Mouse (Mus musculus) hindbrain, embryonic 16.5 days (tissue): ENCODE data around the gene Vangl1. TPM values are rescaled to one million over a fixed set of nuclear protein-coding genes. Genes with fewer than 3 reads are reported as not detected.

Experiments used
- ATAC-seq: fragments of 200-750 bp; cut with Nextera tagmentation; 2 replicates; pipeline ENCODE4 v1.8.0; 2017; ENCODE audit warnings: moderate TSS enrichment, moderate library complexity
- H3K27ac ChIP-seq: fragments of 300-500 bp; sonication (generic); 2 replicates; pipeline ENCODE4 v1.5.1; 2014; ENCODE audit warnings: low read depth, mild to moderate bottlenecking, control low read depth, low read length, moderate library complexity
- H3K27me3 ChIP-seq: fragments of 300-500 bp; sonication (generic); replicated peaks from 2 replicates; pipeline ENCODE4 v1.6.1; 2014; ENCODE audit warnings: low read length; ENCODE audit not compliant: control insufficient read depth, insufficient read depth
- H3K36me3 ChIP-seq: fragments of 300-500 bp; sonication (generic); 2 replicates; pipeline ENCODE4 v1.6.1; 2014; ENCODE audit warnings: mild to moderate bottlenecking, low read length, moderate library complexity, mixed read lengths; ENCODE audit not compliant: control insufficient read depth, insufficient read depth
- H3K4me1 ChIP-seq: fragments of 300-500 bp; sonication (generic); 2 replicates; pipeline ENCODE4 v1.6.1; 2014; ENCODE audit warnings: low read depth, low read length; ENCODE audit not compliant: control insufficient read depth, insufficient read depth
- H3K4me2 ChIP-seq: fragments of 300-500 bp; sonication (generic); 2 replicates; pipeline ENCODE4 v1.6.1; 2014; ENCODE audit warnings: mild to moderate bottlenecking, low read length, control low read depth, moderate library complexity
- H3K4me3 ChIP-seq: fragments of 300-500 bp; sonication (generic); 2 replicates; pipeline ENCODE4 v1.5.1; 2014; ENCODE audit warnings: mild to moderate bottlenecking, low read length, control low read depth, moderate library complexity
- H3K9ac ChIP-seq: fragments of 300-500 bp; sonication (generic); 2 replicates; pipeline ENCODE4 v1.6.1; 2014; ENCODE audit warnings: low read depth, mild to moderate bottlenecking, control low read depth, low read length, moderate library complexity
- H3K9me3 ChIP-seq: fragments of 300-500 bp; sonication (generic); 2 replicates; pipeline ENCODE4 v1.6.1; 2014; ENCODE audit warnings: mild to moderate bottlenecking, low read length, moderate library complexity; ENCODE audit not compliant: control insufficient read depth
- WGBS: fragments of 180-500 bp; shearing (Covaris S2); extraction: QIAGEN DNeasy Blood & Tissue Kit; methylation state at CpG from one replicate; pipeline ENCODE4 v1.1.7; 2014; 5-methylcytosine and 5-hydroxymethylcytosine counted together
- polyA plus RNA-seq: library from polyadenylated mRNA; unstranded; fragments of >200 nt; fragmentation: Nextera tagmentation; extraction: Ambion mirVana; gene quantifications from 2 replicates; pipeline ENCODE4 v1.2.1, GENCODE M21; 2015

Gene Vangl1
- polyA plus RNA-seq, 1 experiment from 2014 or later = 7.9 TPM

- H3K36me3 ChIP-seq = no peaks in the 10 kb centered on the region
- no peaks in the 10 kb centered on the region for H3K9me3 ChIP-seq
- no peak overlapping the region for H3K4me3 ChIP-seq
- no peak overlapping the region for H3K4me2 ChIP-seq
- H3K27ac ChIP-seq = no peak overlapping the region
- H3K4me1 ChIP-seq = no peaks in the 10 kb centered on the region
- 63% methylated on average over 7 of the region's 7 CpGs for WGBS
- H3K9ac ChIP-seq = no peak overlapping the region
- H3K27me3 ChIP-seq = no peaks in the 10 kb centered on the region
- peak; percentile 74 for ATAC-seq
These were observed 92.4 kb downstream of the Vangl1 start for GRCm38 (mm10) chr3:102111979-102112599.

- no peaks in the 10 kb centered on the region for H3K36me3 ChIP-seq
- no peaks in the 10 kb centered on the region for H3K27me3 ChIP-seq
- ATAC-seq = no peak; the same call in 1 of the 2 replicates
- no peaks in the 10 kb centered on the region for H3K4me1 ChIP-seq
- H3K4me2 ChIP-seq = no peak overlapping the region
- H3K4me3 ChIP-seq = no peak overlapping the region
- WGBS = 45% methylated on average over 3 of the region's 3 CpGs
- H3K27ac ChIP-seq = no peak overlapping the region
- no peaks in the 10 kb centered on the region for H3K9me3 ChIP-seq
- H3K9ac ChIP-seq = no peak overlapping the region
These were observed 96.3 kb downstream of the Vangl1 start for GRCm38 (mm10) chr3:102108201-102108600.

GRCm38 (mm10) chr3:102103811-102104565 is 100.5 kb downstream of the Vangl1 start:
- WGBS = 74% methylated on average over 9 of the region's 9 CpGs

More at GRCm38 (mm10) chr3:102103811-102104565, 100.5 kb downstream of the Vangl1 start:
- Histone ChIP-seq H3K9me3 (no peaks in the 10 kb centered on the region), H3K4me2 (no peak overlapping the region), H3K4me1 (no peaks in the 10 kb centered on the region), H3K36me3 (no peaks in the 10 kb centered on the region), H3K9ac (no peak overlapping the region), H3K27me3 (no peaks in the 10 kb centered on the region), H3K27ac (no peak overlapping the region), H3K4me3 (no peak overlapping the region)
- ATAC-seq = no peak

Other genes with a start within 250 kb of the Vangl1 start
- 25.6 and 32.3 TPM in 2 replicates for gene Nhlh2, start 194.6 kb downstream of the Vangl1 start, polyA plus RNA-seq
- gene Casq2, start 118.3 kb downstream of the Vangl1 start, polyA plus RNA-seq = 0.76 and 6.6 TPM in 2 replicates